Mouse (Mus musculus): ENCODE measurements at regions not wholly inside any gene's neighbourhood (a gene's known extent, or its start where the extent isn't known, plus 50 kb on each side); places are given as distances from the start of the nearest gene placed in this dataset.

- no peak overlapping the region for H3K9ac ChIP-seq (ENCODE audit: low read depth, low read length)
- H3K4me3 ChIP-seq (replicated peaks; ENCODE audit: low read depth, low read length) = no peak overlapping the region
- no peaks in the 10 kb centered on the region for H3K36me3 ChIP-seq (ENCODE audit: insufficient read depth, low read length)
- H3K27me3 ChIP-seq (ENCODE audit: insufficient read depth, low read length) = no peaks in the 10 kb centered on the region
- no peak for TF ChIP-seq CTCF (IDR thresholded peaks at IDR 0.05; ENCODE audit: low read depth)
- 84% methylated on average over 6 of the region's 6 CpGs for WGBS
- ATAC-seq (replicated peaks; ENCODE audit: low FRiP score, low read depth) (no peak), DNase-seq (ENCODE audit: low spot score) (no peak)
- no peaks in the 10 kb centered on the region for H3K9me3 ChIP-seq (replicated peaks; ENCODE audit: low read length)
- no peak overlapping the region for H3K4me2 ChIP-seq (ENCODE audit: low read length)
- H3K27ac ChIP-seq = no peak overlapping the region
- no peaks in the 10 kb centered on the region for H3K4me1 ChIP-seq (replicated peaks; ENCODE audit: insufficient read depth, low read length)
Measured at GRCm38 (mm10) chr3:148695453-148695852, 294.9 kb downstream of the Adgrl2 start.

- no peak for TF ChIP-seq CTCF (IDR thresholded peaks at IDR 0.05; ENCODE audit: low read depth)
- no peak overlapping the region for H3K9ac ChIP-seq (ENCODE audit: low read depth, low read length)
- H3K27me3 ChIP-seq (ENCODE audit: insufficient read depth, low read length) = no peaks in the 10 kb centered on the region
- no peaks in the 10 kb centered on the region for H3K4me1 ChIP-seq (replicated peaks; ENCODE audit: insufficient read depth, low read length)
- ATAC-seq (replicated peaks; ENCODE audit: low FRiP score, low read depth) = no peak
- H3K4me3 ChIP-seq (replicated peaks; ENCODE audit: low read depth, low read length) = no peak overlapping the region
- DNase-seq (ENCODE audit: low spot score) = peak; percentile 54
- H3K9me3 ChIP-seq (replicated peaks; ENCODE audit: low read length) = no peaks in the 10 kb centered on the region
- no peaks in the 10 kb centered on the region for H3K36me3 ChIP-seq (ENCODE audit: insufficient read depth, low read length)
- H3K27ac ChIP-seq = no peak overlapping the region
- no peak overlapping the region for H3K4me2 ChIP-seq (ENCODE audit: low read length)
Measured at GRCm38 (mm10) chr3:148683181-148683580, 307.2 kb downstream of the Adgrl2 start.

GRCm38 (mm10) chr3:148682445-148682994, 307.8 kb downstream of the Adgrl2 start:
- ATAC-seq (replicated peaks; ENCODE audit: low FRiP score, low read depth) = no peak
- Histone ChIP-seq H3K27me3 (ENCODE audit: insufficient read depth, low read length) (no peaks in the 10 kb centered on the region), H3K4me2 (ENCODE audit: low read length) (no peak overlapping the region), H3K9ac (ENCODE audit: low read depth, low read length) (no peak overlapping the region), H3K4me1 (replicated peaks; ENCODE audit: insufficient read depth, low read length) (no peaks in the 10 kb centered on the region), H3K27ac (no peak overlapping the region), H3K4me3 (replicated peaks; ENCODE audit: low read depth, low read length) (no peak overlapping the region), H3K9me3 (replicated peaks; ENCODE audit: low read length) (no peaks in the 10 kb centered on the region), H3K36me3 (ENCODE audit: insufficient read depth, low read length) (no peaks in the 10 kb centered on the region)
- no peak for DNase-seq (ENCODE audit: low spot score)
- TF ChIP-seq CTCF (IDR thresholded peaks at IDR 0.05; ENCODE audit: low read depth) = no peak
- 86% methylated on average over 6 of the region's 6 CpGs for WGBS

GRCm38 (mm10) chr3:148681186-148681585, 309.2 kb downstream of the Adgrl2 start:
- Histone ChIP-seq H3K9ac (ENCODE audit: low read depth, low read length) (no peak overlapping the region), H3K4me2 (ENCODE audit: low read length) (no peak overlapping the region), H3K27me3 (ENCODE audit: insufficient read depth, low read length) (no peaks in the 10 kb centered on the region), H3K9me3 (replicated peaks; ENCODE audit: low read length) (no peaks in the 10 kb centered on the region), H3K36me3 (ENCODE audit: insufficient read depth, low read length) (no peaks in the 10 kb centered on the region), H3K27ac (no peak overlapping the region), H3K4me1 (replicated peaks; ENCODE audit: insufficient read depth, low read length) (no peaks in the 10 kb centered on the region), H3K4me3 (replicated peaks; ENCODE audit: low read depth, low read length) (no peak overlapping the region)
- ATAC-seq (replicated peaks; ENCODE audit: low FRiP score, low read depth) (no peak), DNase-seq (ENCODE audit: low spot score) (no peak)
- no peak for TF ChIP-seq CTCF (IDR thresholded peaks at IDR 0.05; ENCODE audit: low read depth)
- 69% methylated on average over 2 of the region's 2 CpGs for WGBS

GRCm38 (mm10) chr3:148680737-148681136, 309.6 kb downstream of the Adgrl2 start:
- WGBS = 65% methylated on average over 8 of the region's 8 CpGs
- Histone ChIP-seq H3K27me3 (ENCODE audit: insufficient read depth, low read length) (no peaks in the 10 kb centered on the region), H3K9me3 (replicated peaks; ENCODE audit: low read length) (no peaks in the 10 kb centered on the region), H3K4me2 (ENCODE audit: low read length) (no peak overlapping the region), H3K36me3 (ENCODE audit: insufficient read depth, low read length) (no peaks in the 10 kb centered on the region), H3K4me3 (replicated peaks; ENCODE audit: low read depth, low read length) (no peak overlapping the region), H3K27ac (no peak overlapping the region), H3K9ac (ENCODE audit: low read depth, low read length) (no peak overlapping the region), H3K4me1 (replicated peaks; ENCODE audit: insufficient read depth, low read length) (no peaks in the 10 kb centered on the region)
- no peak for ATAC-seq (replicated peaks; ENCODE audit: low FRiP score, low read depth)
- no peak for TF ChIP-seq CTCF (IDR thresholded peaks at IDR 0.05; ENCODE audit: low read depth)
- no peak for DNase-seq (ENCODE audit: low spot score)

- no peak overlapping the region for H3K4me3 ChIP-seq (replicated peaks; ENCODE audit: low read depth, low read length)
- DNase-seq (ENCODE audit: low spot score) (no peak), ATAC-seq (replicated peaks; ENCODE audit: low FRiP score, low read depth) (no peak)
- H3K4me1 ChIP-seq (replicated peaks; ENCODE audit: insufficient read depth, low read length) = no peaks in the 10 kb centered on the region
- TF ChIP-seq CTCF (IDR thresholded peaks at IDR 0.05; ENCODE audit: low read depth) = no peak
- H3K9me3 ChIP-seq (replicated peaks; ENCODE audit: low read length) = no peaks in the 10 kb centered on the region
- WGBS = 92% methylated on average over 4 of the region's 4 CpGs
- H3K4me2 ChIP-seq (ENCODE audit: low read length) = no peak overlapping the region
- no peaks in the 10 kb centered on the region for H3K27me3 ChIP-seq (ENCODE audit: insufficient read depth, low read length)
- H3K27ac ChIP-seq = no peak overlapping the region
- H3K9ac ChIP-seq (ENCODE audit: low read depth, low read length) = no peak overlapping the region
- no peaks in the 10 kb centered on the region for H3K36me3 ChIP-seq (ENCODE audit: insufficient read depth, low read length)
Measured at GRCm38 (mm10) chr3:148680086-148680485, 310.3 kb downstream of the Adgrl2 start.

- Histone ChIP-seq H3K4me2 (ENCODE audit: low read length) (no peak overlapping the region), H3K4me1 (replicated peaks; ENCODE audit: insufficient read depth, low read length) (no peaks in the 10 kb centered on the region), H3K27ac (no peak overlapping the region), H3K9me3 (replicated peaks; ENCODE audit: low read length) (no peaks in the 10 kb centered on the region), H3K27me3 (ENCODE audit: insufficient read depth, low read length) (no peaks in the 10 kb centered on the region), H3K9ac (ENCODE audit: low read depth, low read length) (no peak overlapping the region), H3K4me3 (replicated peaks; ENCODE audit: low read depth, low read length) (no peak overlapping the region), H3K36me3 (ENCODE audit: insufficient read depth, low read length) (no peaks in the 10 kb centered on the region)
- 49% methylated on average over 2 of the region's 2 CpGs for WGBS
- ATAC-seq (replicated peaks; ENCODE audit: low FRiP score, low read depth) = no peak
- DNase-seq (ENCODE audit: low spot score) = no peak
- TF ChIP-seq CTCF (IDR thresholded peaks at IDR 0.05; ENCODE audit: low read depth) = no peak
Measured at GRCm38 (mm10) chr3:148679121-148679520, 311.2 kb downstream of the Adgrl2 start.
